Mouse (Mus musculus) CH12.LX (cell line): ENCODE results near the gene St8sia2. TPM values are rescaled to one million over a fixed set of nuclear protein-coding genes. Genes with fewer than 3 reads are reported as not detected.

Source experiments
- DNase-seq: peaks from one replicate; pipeline ENCODE4 v3.0.0-alpha.2; 2013; ENCODE audit errors: extremely low read depth
- H3K27ac ChIP-seq: 2 replicates; pipeline ENCODE4 v1.5.1; 2012; ENCODE audit warnings: low read depth, mild to moderate bottlenecking, control low read depth, moderate library complexity; ENCODE audit not compliant: insufficient read depth
- H3K27me3 ChIP-seq: replicated peaks from 2 replicates; pipeline ENCODE3; 2012; ENCODE audit warnings: inconsistent platforms
- H3K36me3 ChIP-seq, 2 experiments: replicated peaks in 1 of 2; 2 replicates each; pipeline versions ENCODE3 to v1.6.1; 2012; ENCODE audit warnings: inconsistent platforms in 1 of 2, low read length in 1 of 2, mild to moderate bottlenecking in 1 of 2, mixed read lengths in 1 of 2, moderate library complexity in 1 of 2; ENCODE audit not compliant: control insufficient read depth in 1 of 2, insufficient read depth in 1 of 2
- H3K4me1 ChIP-seq, 2 experiments: 2 replicates each; pipeline ENCODE4 v1.6.1; 2012; ENCODE audit warnings: inconsistent platforms in 1 of 2, moderate library complexity in 1 of 2; ENCODE audit not compliant: insufficient read depth in 2 of 2, control insufficient read depth in 1 of 2
- H3K4me2 ChIP-seq: 2 replicates; pipeline ENCODE4 v1.6.1; 2012; ENCODE audit warnings: low read depth, mild to moderate bottlenecking, control low read depth; ENCODE audit not compliant: poor library complexity, insufficient read depth, severe bottlenecking
- H3K4me3 ChIP-seq, 3 experiments: fragments of 150-350 bp in 1 of 3; sonication (generic) in 1 of 3; replicated peaks in 1 of 3; 2 replicates each; pipeline versions ENCODE3 to v1.5.1; 2011 to 2012; ENCODE audit warnings: low read depth in 2 of 3, low read length in 2 of 3, mild to moderate bottlenecking in 2 of 3, moderate library complexity in 2 of 3, control low read depth in 1 of 3, improper control_type of control experiment in 1 of 3, inconsistent platforms in 1 of 3, mixed read lengths in 1 of 3; ENCODE audit not compliant: poor library complexity in 1 of 3
- H3K79me2 ChIP-seq: replicated peaks from 2 replicates; pipeline ENCODE4 v1.6.1; 2012; ENCODE audit warnings: mild to moderate bottlenecking, moderate library complexity; ENCODE audit not compliant: control insufficient read depth, poor library complexity, insufficient read depth, severe bottlenecking; ENCODE audit errors: extremely low read depth
- H3K9ac ChIP-seq: 2 replicates; pipeline ENCODE4 v1.6.1; 2012; ENCODE audit warnings: low read depth, mild to moderate bottlenecking, control low read depth, moderate library complexity; ENCODE audit not compliant: insufficient read depth
- H3K9me3 ChIP-seq: replicated peaks from 2 replicates; pipeline ENCODE3; 2012; ENCODE audit warnings: low read length, inconsistent platforms, mixed read lengths
- CHD2 ChIP-seq: IDR thresholded peaks from 2 replicates; pipeline ENCODE4 v1.6.1; 2011; ENCODE audit warnings: low read length, improper control_type of control experiment
- CTCF ChIP-seq, 2 experiments: IDR thresholded peaks in 1 of 2; conservative IDR thresholded peaks in 1 of 2; 2 replicates each; pipeline ENCODE4 v1.5.1; 2011 to 2012; ENCODE audit warnings: low read depth in 2 of 2, low read length in 2 of 2, improper control_type of control experiment in 1 of 2, inconsistent platforms in 1 of 2, mild to moderate bottlenecking in 1 of 2, moderate library complexity in 1 of 2
- E2F4 ChIP-seq: IDR thresholded peaks from 2 replicates; pipeline ENCODE4 v1.6.1; 2011; ENCODE audit warnings: low read depth, low read length, improper control_type of control experiment; ENCODE audit not compliant: insufficient replicate concordance
- ETS1 ChIP-seq: conservative IDR thresholded peaks from 2 replicates; pipeline ENCODE4 v1.6.1; 2012; ENCODE audit warnings: low read depth, mild to moderate bottlenecking, inconsistent platforms, low read length, improper control_type of control experiment, moderate library complexity
- GABPA ChIP-seq: IDR thresholded peaks from 2 replicates; pipeline ENCODE4 v1.6.1; 2012; ENCODE audit warnings: low read depth, low read length, improper control_type of control experiment, inconsistent platforms; ENCODE audit not compliant: insufficient replicate concordance
- HCFC1 ChIP-seq: IDR thresholded peaks from 2 replicates; pipeline ENCODE4 v1.6.1; 2012; ENCODE audit warnings: low read depth, mild to moderate bottlenecking, inconsistent platforms, low read length, improper control_type of control experiment
- IRF4 ChIP-seq: IDR thresholded peaks from 2 replicates; pipeline ENCODE4 v1.6.1; 2014; ENCODE audit warnings: low read depth, mild to moderate bottlenecking, inconsistent platforms, low read length, improper control_type of control experiment
- KAT2A ChIP-seq: IDR thresholded peaks from 2 replicates; pipeline ENCODE4 v1.6.1; 2012; ENCODE audit warnings: low read length, improper control_type of control experiment, inconsistent platforms; ENCODE audit not compliant: insufficient replicate concordance
- MAFK ChIP-seq: IDR thresholded peaks from 2 replicates; pipeline ENCODE4 v1.6.1; 2011; ENCODE audit warnings: low read length, improper control_type of control experiment; ENCODE audit not compliant: insufficient replicate concordance
- MXI1 ChIP-seq: IDR thresholded peaks from 2 replicates; pipeline ENCODE4 v1.6.1; 2011; ENCODE audit warnings: mild to moderate bottlenecking, low read depth, low read length, improper control_type of control experiment
- NELFE ChIP-seq: IDR thresholded peaks from 2 replicates; pipeline ENCODE4 v1.6.1; 2011; ENCODE audit warnings: low read depth, low read length, improper control_type of control experiment
- POLR2A ChIP-seq: IDR thresholded peaks from 2 replicates; pipeline ENCODE4 v1.6.1; 2011; ENCODE audit warnings: low read depth, mild to moderate bottlenecking, improper control_type of control experiment, low read length
- POLR2AphosphoS2 ChIP-seq: IDR thresholded peaks from 2 replicates; pipeline ENCODE4 v1.6.1; 2011; ENCODE audit warnings: low read depth, low read length, improper control_type of control experiment
- RCOR1 ChIP-seq: conservative IDR thresholded peaks from 2 replicates; pipeline ENCODE4 v1.6.1; 2012; ENCODE audit warnings: low read depth, mild to moderate bottlenecking, inconsistent platforms, low read length, improper control_type of control experiment
- SMC3 ChIP-seq: IDR thresholded peaks from 2 replicates; pipeline ENCODE4 v1.6.1; 2011; ENCODE audit warnings: low read depth, low read length, improper control_type of control experiment
- TCF12 ChIP-seq: IDR thresholded peaks from 2 replicates; pipeline ENCODE4 v1.6.1; 2014; ENCODE audit warnings: low read depth, mild to moderate bottlenecking, inconsistent platforms, low read length, improper control_type of control experiment
- ZC3H11A ChIP-seq: IDR thresholded peaks from 2 replicates; pipeline ENCODE4 v1.6.1; 2012; ENCODE audit warnings: low read depth, mild to moderate bottlenecking, inconsistent platforms, low read length, improper control_type of control experiment
- ZKSCAN1 ChIP-seq: IDR thresholded peaks from 2 replicates; pipeline ENCODE4 v1.6.1; 2012; ENCODE audit warnings: low read depth, inconsistent platforms, low read length, improper control_type of control experiment, borderline replicate concordance
- ZMIZ1 ChIP-seq: IDR thresholded peaks from 2 replicates; pipeline ENCODE4 v1.6.1; 2012; ENCODE audit warnings: low read depth, mild to moderate bottlenecking, inconsistent platforms, low read length, improper control_type of control experiment
- dilution Hi-C: fragments of 300-500 bp; cut with MboI; formaldehyde crosslinking; loops from 2 replicates; pipeline ENCODE4 v1.14.3; 2020; ENCODE audit warnings: low sequenced_read_pairs; ENCODE audit not compliant: extremely low pct_unique_long_range_greater_than_20kb, extremely low pct_ligation_motif_present
- in situ Hi-C: fragments of 300-500 bp; cut with MboI; formaldehyde crosslinking; loops from 3 replicates; pipeline ENCODE4 v1.14.3; 2019; ENCODE audit warnings: low sequenced_read_pairs, low pct_ligation_motif_present, low pct_unique_long_range_greater_than_20kb, mixed read lengths
- polyA plus RNA-seq: library from polyadenylated mRNA; unstranded; fragments of >175 nt; gene quantifications from 2 replicates; pipeline ENCODE4 v1.2.1, GENCODE M21; 2012; ENCODE audit warnings: low read depth; ENCODE audit not compliant: insufficient read length
- total RNA-seq, 2 experiments: library from RNA; depleted of rRNA; stranded (reverse); fragments of 300-350 nt in 1 of 2; fragments of >200 nt in 1 of 2; gene quantifications; 2 replicates each; pipeline ENCODE4 v1.2.3; 2012 to 2014

Gene St8sia2
- total and polyA plus RNA-seq, 3 experiments: not detected

DNA sequence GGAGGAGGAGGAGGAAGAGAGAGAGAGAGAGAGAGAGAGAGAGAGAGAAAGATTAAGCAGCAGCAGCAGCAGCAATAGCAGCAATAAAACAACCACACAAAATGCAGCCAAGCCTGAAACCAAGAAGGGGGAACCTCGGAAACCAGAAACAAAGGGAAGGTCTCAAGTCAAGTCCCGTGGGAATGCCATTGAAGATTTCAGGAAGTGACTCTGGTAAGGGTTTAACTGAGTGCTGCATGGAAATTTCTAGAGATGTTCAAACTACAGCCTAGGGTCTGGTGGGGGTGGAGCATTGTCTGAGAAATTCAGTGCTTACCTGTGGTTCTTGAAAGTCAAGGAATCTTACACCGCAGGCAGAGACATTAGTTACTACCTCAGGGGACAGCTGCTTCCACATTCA lies 77.4 kb downstream of the St8sia2 start:
- Histone ChIP-seq H3K27me3 (peaks cover 24% of the 10 kb centered on the region), H3K9me3 (no peaks in the 10 kb centered on the region), H3K36me3 (no peaks in the 10 kb centered on the region), H3K9ac (no peak overlapping the region), H3K79me2 (no peaks in the 10 kb centered on the region), H3K4me3 (no peak overlapping the region), H3K4me2 (no peak overlapping the region), H3K4me1 (peaks cover 0 to 9% of the 10 kb centered on the region in 2 experiments; a peak in 2 of 4 replicates), H3K27ac (no peak overlapping the region)
- dilution Hi-C loops: no loop called here
- peak; percentile 57 for DNase-seq
- in situ Hi-C loops: no loop called here
- TF ChIP-seq CHD2: no peak
- TF ChIP-seq ZMIZ1: no peak
- 0 out of 2 replicates have a peak, but pooled peaks have one; percentile 11 for TF ChIP-seq ETS1

DNA sequence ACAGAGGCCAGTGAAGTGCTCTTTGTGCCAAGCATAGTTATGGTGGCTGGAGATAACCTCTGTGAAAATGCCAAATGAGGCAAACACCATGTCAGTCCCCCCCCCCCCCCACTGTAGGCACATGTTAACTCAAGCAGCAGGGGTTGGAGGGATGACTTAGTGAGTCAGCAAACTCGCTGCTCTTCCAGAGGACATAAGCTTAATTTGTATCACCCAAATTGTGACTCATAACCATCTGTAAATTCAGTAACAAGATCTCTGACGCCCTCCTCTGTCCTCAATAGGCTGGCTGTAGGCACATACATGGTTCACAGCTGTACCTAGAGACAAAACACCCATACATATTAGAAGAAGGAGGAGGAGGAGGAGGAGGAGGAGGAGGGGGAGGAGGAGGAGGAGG lies 77.8 kb downstream of the St8sia2 start:
- Histone ChIP-seq H3K9me3 (no peaks in the 10 kb centered on the region), H3K27ac (no peak overlapping the region), H3K79me2 (no peaks in the 10 kb centered on the region), H3K4me1 (peaks cover 0 to 9% of the 10 kb centered on the region in 2 experiments; a peak in 2 of 4 replicates), H3K27me3 (peaks cover 19% of the 10 kb centered on the region), H3K4me2 (no peak overlapping the region), H3K36me3 (no peaks in the 10 kb centered on the region), H3K4me3 (no peak overlapping the region), H3K9ac (no peak overlapping the region)
- TF ChIP-seq RCOR1 (no peak), KAT2A (no peak), ZMIZ1 (no peak), CTCF (conservative IDR thresholded peaks at IDR 0.05 in 1 of 2, IDR thresholded peaks at IDR 0.05 in 1 of 2; ENCODE audit: low read depth in 2 of 2, low read length in 2 of 2) (no peak), ZKSCAN1 (no peak), ETS1 (no peak), IRF4 (no peak), MXI1 (no peak), ZC3H11A (no peak), SMC3 (no peak), E2F4 (no peak), POLR2AphosphoS2 (no peak), POLR2A (no peak), GABPA (no peak), NELFE (no peak), HCFC1 (no peak), MAFK (no peak), TCF12 (no peak)
- in situ Hi-C loops: no loop called here
- dilution Hi-C loops: no loop called here
- DNase-seq: peak; percentile 5
